Mouse (Mus musculus) stomach, embryonic 14.5 days (tissue): ENCODE measurements at regions not wholly inside any gene's neighbourhood (a gene's known extent, or its start where the extent isn't known, plus 50 kb on each side); places are given as distances from the start of the nearest gene placed in this dataset.

Experiments
- ATAC-seq: fragments of 200-750 bp; cut with Nextera tagmentation; 2 replicates; pipeline ENCODE4 v1.8.0; 2017; ENCODE audit warnings: low read depth, moderate TSS enrichment; ENCODE audit not compliant: insufficient number of reproducible peaks, insufficient read depth, low FRiP score
- H3K27ac ChIP-seq: fragments of 300-500 bp; sonication (generic); 2 replicates; pipeline ENCODE4 v1.5.1; 2014; ENCODE audit warnings: mild to moderate bottlenecking, low read length, moderate library complexity, mixed read lengths
- H3K27me3 ChIP-seq: fragments of 300-500 bp; sonication (generic); 2 replicates; pipeline ENCODE4 v1.6.1; 2014; ENCODE audit warnings: low read length, control low read depth, mixed read lengths; ENCODE audit not compliant: control insufficient read depth, insufficient read depth
- H3K36me3 ChIP-seq: fragments of 300-500 bp; sonication (generic); 2 replicates; pipeline ENCODE4 v1.6.1; 2014; ENCODE audit warnings: mild to moderate bottlenecking, control low read depth, low read length, moderate library complexity, mixed read lengths; ENCODE audit not compliant: control insufficient read depth, insufficient read depth
- H3K4me1 ChIP-seq: fragments of 300-500 bp; sonication (generic); 2 replicates; pipeline ENCODE4 v1.6.1; 2014; ENCODE audit warnings: low read length, control low read depth, mixed read lengths; ENCODE audit not compliant: control insufficient read depth, insufficient read depth
- H3K4me2 ChIP-seq: fragments of 300-500 bp; sonication (generic); replicated peaks from 2 replicates; pipeline ENCODE4 v1.6.1; 2014; ENCODE audit warnings: low read depth, low read length, control low read depth
- H3K4me3 ChIP-seq: fragments of 300-500 bp; sonication (generic); 2 replicates; pipeline ENCODE4 v1.5.1; 2014; ENCODE audit warnings: low read depth, low read length, control low read depth
- H3K9ac ChIP-seq: fragments of 300-500 bp; sonication (generic); replicated peaks from 2 replicates; pipeline ENCODE4 v1.6.1; 2014; ENCODE audit warnings: low read depth, mild to moderate bottlenecking, control low read depth, low read length, moderate library complexity, mixed read lengths
- H3K9me3 ChIP-seq: fragments of 300-500 bp; sonication (generic); 2 replicates; pipeline ENCODE4 v1.6.1; 2016; ENCODE audit warnings: low read depth, low read length, control low read depth; ENCODE audit not compliant: control insufficient read depth
- WGBS: fragments of 180-500 bp; shearing (Covaris S2); extraction: QIAGEN DNeasy Blood & Tissue Kit; methylation state at CpG from one replicate; pipeline ENCODE4 v1.1.7; 2014; 5-methylcytosine and 5-hydroxymethylcytosine counted together

DNA sequence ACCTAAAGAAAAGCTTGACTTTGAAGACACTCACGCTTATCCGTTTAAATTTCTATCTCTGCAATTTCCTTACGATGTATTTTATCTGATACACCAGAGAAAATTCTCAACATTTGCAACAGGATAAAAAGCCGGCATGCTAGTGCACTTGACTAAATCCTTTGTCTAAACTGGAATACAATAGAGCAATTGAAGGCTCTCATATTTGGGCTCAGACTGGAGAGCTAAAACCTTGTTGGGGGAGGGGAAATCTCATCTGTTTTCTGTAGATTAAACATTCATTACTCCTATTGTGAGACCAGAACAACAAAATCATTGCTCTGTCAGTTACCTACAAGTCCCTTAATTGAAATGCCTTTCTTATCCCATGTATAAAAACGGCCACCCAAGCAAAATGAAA is 70.9 kb upstream of the Cerkl start:
- ATAC-seq, result no peak
- no peak overlapping the region for H3K4me3 ChIP-seq

DNA sequence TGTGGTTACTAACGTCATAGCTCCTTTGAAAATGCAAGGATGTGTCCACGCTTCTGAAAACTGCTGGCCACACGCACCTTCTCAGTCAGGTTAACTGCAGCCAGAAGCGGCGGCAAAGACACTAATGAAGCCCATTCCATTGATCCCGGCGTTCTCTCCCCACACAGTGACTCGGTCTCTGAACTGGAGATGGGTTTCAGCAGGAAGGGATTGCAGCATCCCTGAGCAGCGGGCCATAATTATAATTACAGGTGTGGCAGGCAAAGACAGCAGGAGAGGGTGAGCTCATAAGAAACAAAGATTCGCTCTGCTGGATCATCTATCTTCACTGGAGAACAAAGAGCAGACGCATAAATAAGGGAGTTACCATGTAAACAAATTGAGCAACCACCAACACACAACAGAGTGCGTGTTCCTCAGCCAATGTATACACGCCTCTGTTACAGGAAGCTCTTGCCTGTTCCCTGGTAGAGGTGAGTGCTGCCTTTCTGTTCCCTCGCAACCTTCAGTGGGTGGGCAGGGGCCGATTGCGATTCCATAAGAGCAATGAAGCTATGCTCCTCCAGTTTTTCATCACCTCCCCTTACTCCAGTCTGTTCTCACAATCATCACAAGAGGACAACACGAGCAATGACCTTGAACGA is 71.9 kb upstream of the Cerkl start:
- Histone ChIP-seq H3K9me3 (no peaks in the 10 kb centered on the region), H3K4me3 (no peak overlapping the region), H3K36me3 (no peaks in the 10 kb centered on the region), H3K27ac (no peak overlapping the region), H3K27me3 (no peaks in the 10 kb centered on the region), H3K4me1 (no peaks in the 10 kb centered on the region), H3K4me2 (no peak overlapping the region), H3K9ac (no peak overlapping the region)
- WGBS, result 81% methylated on average over 18 of the region's 18 CpGs
- no peak for ATAC-seq

More for the DNA sequence above, 70.9 kb upstream of the Cerkl start:
- Histone ChIP-seq H3K9ac (no peak overlapping the region), H3K9me3 (no peaks in the 10 kb centered on the region), H3K4me1 (no peaks in the 10 kb centered on the region), H3K4me2 (no peak overlapping the region), H3K27me3 (no peaks in the 10 kb centered on the region), H3K36me3 (no peaks in the 10 kb centered on the region), H3K27ac (no peak overlapping the region)
- 61% methylated on average over 5 of the region's 5 CpGs for WGBS

DNA sequence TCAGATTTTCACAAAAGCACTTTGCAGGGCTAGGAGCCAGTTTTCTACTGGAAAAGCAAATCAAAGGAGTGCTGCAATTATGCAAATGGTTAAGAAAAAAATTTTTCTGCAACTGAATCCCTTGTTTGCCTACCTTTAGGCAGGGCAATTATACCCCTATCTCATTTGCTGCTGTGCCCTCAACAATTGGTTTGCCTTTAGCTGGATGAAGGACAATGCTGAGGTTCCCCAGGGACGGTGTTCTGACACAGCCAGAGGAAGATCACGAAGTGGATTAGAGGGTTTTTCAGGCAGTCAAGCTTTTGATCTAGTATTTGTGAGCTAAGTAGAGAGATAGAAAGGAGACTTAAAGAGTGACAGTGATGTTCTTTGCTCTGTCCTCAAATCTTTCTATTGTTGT is 72.6 kb upstream of the Cerkl start:
- no peaks in the 10 kb centered on the region for H3K4me1 ChIP-seq
- H3K4me2 ChIP-seq, result no peak overlapping the region
- H3K36me3 ChIP-seq, result no peaks in the 10 kb centered on the region
- no peak overlapping the region for H3K4me3 ChIP-seq
- H3K9ac ChIP-seq, result no peak overlapping the region
- 72% methylated on average over 2 of the region's 2 CpGs for WGBS
- H3K27ac ChIP-seq, result no peak overlapping the region
- H3K9me3 ChIP-seq, result no peaks in the 10 kb centered on the region
- no peak for ATAC-seq
- H3K27me3 ChIP-seq, result no peaks in the 10 kb centered on the region

DNA sequence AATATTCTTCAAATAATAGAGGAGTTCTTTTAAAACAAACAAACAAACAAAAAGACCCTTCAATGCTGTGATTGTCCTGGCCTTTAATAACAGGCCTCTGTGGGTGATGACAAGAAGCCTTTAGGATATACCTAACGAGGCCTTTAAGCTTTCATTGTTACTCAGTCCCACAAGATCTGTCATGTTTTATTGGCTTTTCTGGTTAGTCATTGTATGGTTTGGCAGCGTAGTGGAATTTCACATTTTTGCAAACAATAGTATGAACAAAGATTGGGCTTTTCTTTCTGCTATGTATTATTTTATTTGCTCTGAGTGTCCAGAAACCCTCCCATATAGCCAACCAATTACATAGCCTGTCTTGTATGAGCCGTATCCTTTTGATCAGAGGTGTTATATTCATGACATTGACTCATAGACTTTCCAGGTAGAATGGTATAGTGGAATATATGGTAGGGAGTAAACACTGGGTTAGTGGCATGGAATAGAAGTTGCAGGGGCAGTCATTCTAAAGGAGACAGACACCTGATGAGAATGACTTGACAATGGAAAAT is 76.1 kb upstream of the Cerkl start:
- no peaks in the 10 kb centered on the region for H3K27me3 ChIP-seq
- no peaks in the 10 kb centered on the region for H3K36me3 ChIP-seq
- no peak for ATAC-seq
- H3K27ac ChIP-seq, result no peak overlapping the region
- H3K9ac ChIP-seq, result no peak overlapping the region
- H3K4me3 ChIP-seq, result no peak overlapping the region
- H3K4me2 ChIP-seq, result no peak overlapping the region
- H3K4me1 ChIP-seq, result no peaks in the 10 kb centered on the region
- 74% methylated on average over 3 of the region's 3 CpGs for WGBS
- H3K9me3 ChIP-seq, result no peaks in the 10 kb centered on the region

DNA sequence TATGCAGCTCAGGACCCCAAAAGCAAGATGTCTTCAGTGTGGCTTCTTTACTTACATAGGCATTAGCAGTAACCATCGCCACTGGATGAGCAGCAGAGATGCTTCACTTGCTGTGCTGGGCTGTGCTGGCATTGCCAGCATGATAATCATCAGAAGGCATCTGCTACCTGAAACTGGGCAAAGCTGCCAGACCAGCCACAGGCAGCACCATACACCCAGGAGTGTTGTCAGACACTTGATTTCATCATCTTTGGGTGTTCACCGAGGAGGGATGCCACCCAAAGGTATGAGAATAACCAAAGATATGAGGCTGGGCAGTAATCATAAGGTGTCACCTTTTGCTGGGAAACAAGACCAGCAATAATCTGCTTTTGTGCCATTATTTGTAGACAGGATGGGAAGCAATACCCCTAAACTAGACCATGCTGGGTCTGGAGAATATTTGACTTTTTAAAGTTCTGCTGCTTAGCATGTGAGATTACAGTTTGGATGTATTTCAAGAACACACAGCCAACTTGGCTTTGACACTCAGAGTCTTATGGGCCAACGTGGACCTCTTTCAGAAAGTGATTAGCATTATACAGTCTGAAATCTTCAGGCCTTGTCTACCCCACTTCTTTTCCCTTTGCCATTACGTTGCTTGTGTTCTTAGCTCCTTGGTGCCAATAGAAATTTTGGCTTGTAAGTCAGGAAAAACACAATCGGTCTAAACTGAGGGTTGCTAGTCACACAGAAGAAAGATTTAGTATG is 80.7 kb upstream of the Cerkl start:
- Histone ChIP-seq H3K27ac (no peak overlapping the region), H3K9me3 (no peaks in the 10 kb centered on the region), H3K4me1 (peaks cover 6% of the 10 kb centered on the region; the same call in 1 of the 2 replicates), H3K4me3 (no peak overlapping the region), H3K4me2 (no peak overlapping the region), H3K9ac (no peak overlapping the region), H3K27me3 (no peaks in the 10 kb centered on the region), H3K36me3 (no peaks in the 10 kb centered on the region)
- no peak for ATAC-seq
- WGBS, result 73% methylated on average over 5 of the region's 5 CpGs

DNA sequence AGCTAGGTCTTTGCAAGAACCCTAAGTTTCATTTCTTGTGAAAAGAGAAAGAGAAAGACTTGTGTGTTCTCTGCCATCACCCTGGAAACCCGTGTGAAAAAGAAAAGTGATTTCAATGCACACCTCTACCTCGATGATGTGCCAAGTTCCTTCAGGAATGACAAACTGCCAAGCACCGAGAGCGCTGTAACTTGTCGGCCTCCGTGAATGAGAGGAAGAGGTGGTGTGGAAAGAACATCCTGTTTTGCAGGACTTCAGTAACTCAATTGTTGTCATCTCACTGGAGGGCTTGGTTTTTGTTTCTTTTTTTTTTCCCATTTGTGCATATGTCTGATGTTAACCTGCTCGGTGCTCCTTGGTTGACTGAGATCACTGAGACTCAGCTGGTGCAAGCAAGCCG is 83.8 kb upstream of the Cerkl start:
- Histone ChIP-seq H3K9ac (no peak overlapping the region), H3K4me3 (no peak overlapping the region), H3K4me1 (peaks cover 19% of the 10 kb centered on the region; the same call in 1 of the 2 replicates), H3K27ac (no peak overlapping the region), H3K4me2 (no peak overlapping the region), H3K9me3 (no peaks in the 10 kb centered on the region), H3K36me3 (no peaks in the 10 kb centered on the region), H3K27me3 (no peaks in the 10 kb centered on the region)
- no peak for ATAC-seq
- WGBS, result 85% methylated on average over 8 of the region's 8 CpGs

DNA sequence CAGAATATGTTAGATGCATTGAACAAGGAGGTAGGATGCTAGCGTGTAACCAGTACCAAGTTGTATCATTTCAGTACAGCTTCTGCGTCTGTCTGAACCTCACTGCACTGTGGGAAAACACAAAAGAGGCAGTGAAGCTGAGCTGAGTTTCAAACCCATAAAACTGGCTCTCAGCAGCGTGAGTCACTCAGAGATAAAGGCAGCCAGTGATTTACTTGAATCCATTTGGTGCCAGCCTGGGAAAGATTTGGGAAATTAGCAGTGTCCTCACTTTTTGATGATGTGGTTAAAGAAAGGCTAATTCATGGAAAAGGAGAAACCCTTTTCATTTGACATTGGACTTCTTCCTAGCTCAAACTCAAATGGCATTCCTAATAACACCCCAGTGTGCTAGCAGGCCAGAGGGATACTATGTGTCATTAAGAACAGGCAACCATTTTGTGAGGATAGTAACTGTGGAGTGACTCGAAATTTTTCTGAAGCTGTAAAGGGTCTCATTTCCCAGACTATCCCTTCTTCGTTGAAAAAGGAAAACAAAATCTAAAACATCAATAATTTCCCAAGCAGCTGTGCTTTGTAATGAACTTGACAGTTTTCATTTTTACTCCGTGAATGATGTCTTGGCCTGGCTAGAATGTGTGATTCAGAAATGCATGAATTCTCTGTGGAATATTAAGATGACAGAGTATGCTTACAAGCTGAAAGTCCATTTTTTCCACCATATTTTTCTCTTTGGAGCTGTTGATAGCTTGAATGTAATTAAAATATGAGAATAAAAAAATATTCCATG is 85.8 kb upstream of the Cerkl start:
- no peak for ATAC-seq
- H3K27me3 ChIP-seq, result no peaks in the 10 kb centered on the region
- no peak overlapping the region for H3K9ac ChIP-seq
- WGBS, result 65% methylated on average over 6 of the region's 6 CpGs
- H3K9me3 ChIP-seq, result no peaks in the 10 kb centered on the region
- H3K4me1 ChIP-seq, result peaks cover 26% of the 10 kb centered on the region; the same call in 1 of the 2 replicates
- no peak overlapping the region for H3K4me3 ChIP-seq
- no peak overlapping the region for H3K4me2 ChIP-seq
- H3K36me3 ChIP-seq, result no peaks in the 10 kb centered on the region
- H3K27ac ChIP-seq, result no peak overlapping the region; the same call in 1 of the 2 replicates

DNA sequence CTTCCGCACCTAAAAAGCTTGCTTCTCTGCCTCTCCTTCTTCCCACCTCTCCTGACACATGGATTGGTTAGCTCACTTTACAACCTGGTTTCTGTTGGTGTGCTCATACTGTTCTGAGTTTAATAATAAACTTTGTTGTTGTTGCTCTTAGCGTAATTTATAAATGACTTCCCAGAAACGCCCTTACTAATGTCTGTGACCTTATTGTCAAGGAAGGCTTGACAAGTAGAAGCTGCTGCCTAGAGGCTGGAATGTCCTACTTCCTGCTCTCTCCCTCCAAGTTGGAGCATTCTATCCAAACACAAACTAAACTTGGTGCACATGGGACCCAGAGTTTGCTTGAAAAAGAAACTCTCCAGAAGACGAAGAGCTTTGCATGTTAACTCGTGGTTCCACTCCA is 86.9 kb upstream of the Cerkl start:
- 38% methylated on average over 5 of the region's 5 CpGs for WGBS
- Histone ChIP-seq H3K4me3 (no peak overlapping the region), H3K9me3 (no peaks in the 10 kb centered on the region), H3K9ac (no peak overlapping the region), H3K36me3 (no peaks in the 10 kb centered on the region), H3K27me3 (no peaks in the 10 kb centered on the region), H3K27ac (peak overlapping the region; percentile 40; the same call in 1 of the 2 replicates), H3K4me1 (peaks cover 26% of the 10 kb centered on the region; the same call in 1 of the 2 replicates), H3K4me2 (no peak overlapping the region)
- no peak for ATAC-seq
